Mouse (Mus musculus): Measurements from ENCODE around the gene Rfk. TPM values are rescaled to one million over a fixed set of nuclear protein-coding genes. Genes with fewer than 3 reads are reported as not detected.
A peak's percentile ranks its signal among the peaks of the same experiment; 100 is the strongest.

The Rfk gene
- total RNA-seq, 2 experiments from 2014 or later = 26.6 to 74.3 TPM

DNA sequence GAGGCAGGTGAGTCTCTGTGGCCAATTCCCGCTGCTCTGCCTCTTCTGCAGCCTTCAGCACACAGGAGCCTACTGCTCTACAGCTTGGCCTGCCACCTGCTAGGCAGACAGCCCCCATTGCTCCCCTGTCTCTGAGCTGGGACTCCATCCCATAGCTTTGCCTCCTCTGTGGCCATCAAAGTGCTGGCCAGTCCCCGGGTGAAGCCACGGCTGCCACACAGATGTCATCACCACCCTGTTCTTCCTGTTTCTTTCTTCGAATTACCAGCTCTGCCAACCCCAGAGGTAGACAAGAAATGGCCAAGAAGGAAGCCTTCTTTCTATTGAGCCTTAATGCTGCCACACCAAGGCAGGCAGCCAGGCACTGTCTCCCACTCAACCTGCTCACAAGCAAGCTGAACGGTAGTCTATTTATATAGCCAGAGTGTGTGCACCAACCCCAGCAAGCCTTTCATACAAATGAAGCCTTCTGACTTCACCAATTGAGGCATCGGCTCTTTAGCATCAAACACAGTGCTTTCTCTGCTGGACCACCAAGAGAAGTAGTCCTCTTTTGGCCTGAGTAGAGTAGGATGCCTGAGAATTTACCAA is 10.9 kb upstream of the Rfk start:
- ATAC-seq (replicated peaks; ENCODE audit: poor library complexity) = peak; percentile 48

DNA sequence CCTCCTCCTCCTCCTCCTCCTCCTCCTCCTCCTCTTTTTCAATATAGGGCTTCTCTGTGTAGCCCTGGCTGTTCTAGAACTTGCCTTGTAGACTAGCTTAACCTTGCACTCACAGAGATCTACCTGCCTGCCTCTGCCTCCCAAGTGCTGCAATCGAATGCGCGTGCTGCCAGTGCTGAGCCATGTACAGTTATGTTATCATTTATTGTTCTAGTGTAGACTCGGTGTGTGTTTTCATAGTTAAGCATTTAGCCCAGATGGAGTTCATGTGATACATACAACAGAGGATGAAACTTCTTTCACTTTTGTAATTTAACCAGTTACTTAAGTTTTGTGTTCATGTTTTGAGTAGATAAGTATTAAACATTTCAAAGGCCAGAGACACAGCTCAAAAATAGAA is 8.8 kb upstream of the Rfk start:
- peak; percentile 88 for ATAC-seq (replicated peaks; ENCODE audit: poor library complexity)

DNA sequence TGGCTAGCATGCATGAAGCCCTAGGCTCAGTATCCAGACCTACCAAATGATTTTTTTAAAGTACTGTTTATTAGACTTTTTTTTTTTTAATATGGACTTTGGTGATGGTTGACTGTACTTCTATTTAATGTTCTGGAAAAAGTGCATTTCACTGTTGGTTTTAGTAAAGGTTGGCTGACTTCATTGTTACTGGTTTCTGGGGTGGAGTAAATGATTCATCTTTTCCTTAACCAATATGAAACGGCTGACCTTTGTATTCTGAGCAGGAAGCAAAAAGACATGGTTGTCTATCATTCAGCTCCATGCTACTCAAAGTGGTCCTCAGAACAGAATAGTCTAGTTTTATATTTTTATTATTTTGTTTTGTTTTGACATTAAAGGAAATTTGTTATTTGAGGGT is 8.4 kb upstream of the Rfk start:
- ATAC-seq (replicated peaks; ENCODE audit: poor library complexity) = no peak

- no peak for ATAC-seq (replicated peaks; ENCODE audit: poor library complexity)
Observed at GRCm38 (mm10) chr19:17386424-17386823, 7.4 kb upstream of the Rfk start.

GRCm38 (mm10) chr19:17388404-17388803 is 5.4 kb upstream of the Rfk start:
- peak; percentile 71 for ATAC-seq (replicated peaks; ENCODE audit: poor library complexity)

- no peak for ATAC-seq (replicated peaks; ENCODE audit: poor library complexity)
Observed at GRCm38 (mm10) chr19:17392866-17393265, 977 bp upstream of the Rfk start.

- no peak for ATAC-seq (replicated peaks; ENCODE audit: poor library complexity)
Observed at GRCm38 (mm10) chr19:17396802-17397201, 3.0 kb downstream of the Rfk start.

DNA sequence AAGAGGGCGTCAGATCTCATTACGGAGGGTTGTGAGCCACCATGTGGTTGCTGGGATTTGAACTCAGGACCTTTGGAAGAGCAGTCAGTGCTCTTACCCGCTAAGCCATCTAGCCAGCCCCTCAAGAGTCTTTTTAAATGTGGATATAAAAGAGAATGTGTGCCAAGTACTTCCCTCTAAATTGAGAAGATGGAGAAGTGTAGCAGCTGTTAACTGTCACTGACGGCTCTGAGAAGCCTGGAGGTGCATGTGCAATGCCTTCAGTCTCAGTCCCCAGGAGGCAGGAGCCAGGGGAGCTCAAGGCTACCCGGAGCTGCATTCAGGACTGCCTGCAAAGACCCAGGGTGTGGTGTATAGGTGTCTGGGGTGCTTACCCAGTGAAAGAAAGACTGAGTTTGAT is 4.1 kb downstream of the Rfk start:
- no peak for ATAC-seq (replicated peaks; ENCODE audit: poor library complexity)

DNA sequence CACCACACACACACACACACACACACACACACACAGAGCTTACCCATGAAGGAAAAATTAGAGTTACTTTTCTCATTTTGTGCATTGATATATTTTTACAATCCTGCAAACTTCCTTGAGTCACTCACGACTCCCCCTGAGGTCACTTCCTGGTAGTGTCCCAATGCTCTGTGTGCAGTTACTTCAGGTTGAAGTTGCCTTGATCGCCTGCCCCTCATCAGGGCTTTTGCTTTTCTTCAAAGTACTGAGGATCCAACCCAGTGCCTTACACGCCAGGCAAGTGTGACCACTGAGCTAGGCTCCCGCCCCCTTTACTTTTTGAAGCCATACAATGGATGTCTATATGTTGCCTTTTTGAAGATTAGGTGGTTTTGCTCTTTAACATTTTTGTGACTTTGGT is 6.1 kb downstream of the Rfk start:
- ATAC-seq (replicated peaks; ENCODE audit: poor library complexity) = no peak

GRCm38 (mm10) chr19:17400571-17400970 is 6.7 kb downstream of the Rfk start:
- no peak for ATAC-seq (replicated peaks; ENCODE audit: poor library complexity)

GRCm38 (mm10) chr19:17403175-17403574 is 9.3 kb downstream of the Rfk start:
- ATAC-seq (replicated peaks; ENCODE audit: poor library complexity) = no peak

DNA sequence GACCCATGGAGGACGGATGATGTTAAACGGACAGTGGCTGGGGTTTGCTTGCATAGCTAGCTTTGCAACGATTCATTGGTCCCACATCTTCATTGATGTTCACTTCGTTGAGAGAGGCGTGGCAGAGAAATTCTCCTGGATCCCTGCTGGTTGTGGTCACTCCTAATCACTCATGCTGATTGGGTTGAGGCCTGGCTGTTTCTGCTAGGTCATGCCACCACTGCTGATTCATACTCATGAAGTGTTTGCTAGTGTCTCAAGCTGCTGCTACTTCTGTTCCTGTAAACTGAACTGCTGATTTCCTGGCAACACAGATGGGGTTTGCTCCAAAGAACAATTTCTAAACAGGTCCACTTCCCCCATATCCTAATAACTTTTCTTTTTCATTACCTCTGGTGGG is 13.0 kb downstream of the Rfk start:
- ATAC-seq (replicated peaks; ENCODE audit: poor library complexity) = no peak

DNA sequence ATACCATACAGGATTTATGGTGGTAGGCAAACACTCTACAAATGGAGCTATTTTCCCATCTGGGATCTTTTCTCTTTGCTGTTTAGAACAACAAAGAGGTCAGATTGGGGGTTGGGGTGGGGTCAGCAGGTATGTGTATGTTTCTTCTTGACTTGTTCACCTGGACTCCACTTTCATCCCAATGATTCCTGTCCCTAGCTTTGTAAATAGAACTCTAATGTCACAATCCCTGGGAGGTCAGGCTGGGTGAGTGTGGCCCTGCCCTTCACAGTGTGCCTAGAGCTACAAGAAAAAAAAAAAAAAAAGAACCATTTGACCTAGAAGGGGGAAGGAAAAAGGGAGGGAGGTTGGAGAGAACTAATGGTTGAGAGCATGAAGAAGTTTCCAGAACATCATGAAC is 14.7 kb downstream of the Rfk start:
- no peak for ATAC-seq (replicated peaks; ENCODE audit: poor library complexity)

DNA sequence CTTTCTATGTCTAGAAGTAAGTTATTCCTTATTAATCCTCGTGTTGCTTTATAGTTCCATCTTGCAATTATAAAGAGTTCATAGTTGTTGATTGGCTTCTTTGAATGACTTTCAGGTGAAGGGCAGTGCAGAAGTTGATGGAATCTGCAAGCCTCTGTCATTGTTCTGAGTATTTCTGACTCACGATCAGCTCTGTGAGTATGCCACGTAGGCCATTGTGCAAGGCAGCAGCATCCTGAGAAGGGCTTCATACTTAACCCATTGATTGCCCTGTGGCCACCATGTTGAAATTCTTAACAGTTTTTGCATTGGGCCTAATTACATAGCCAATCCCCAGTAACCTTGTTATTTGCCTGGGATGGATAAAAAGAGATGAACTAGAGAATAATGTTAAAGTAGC is 15.5 kb downstream of the Rfk start:
- no peak for ATAC-seq (replicated peaks; ENCODE audit: poor library complexity)

- no peak for ATAC-seq (replicated peaks; ENCODE audit: poor library complexity)
Observed at GRCm38 (mm10) chr19:17410465-17411065, 16.7 kb downstream of the Rfk start.

DNA sequence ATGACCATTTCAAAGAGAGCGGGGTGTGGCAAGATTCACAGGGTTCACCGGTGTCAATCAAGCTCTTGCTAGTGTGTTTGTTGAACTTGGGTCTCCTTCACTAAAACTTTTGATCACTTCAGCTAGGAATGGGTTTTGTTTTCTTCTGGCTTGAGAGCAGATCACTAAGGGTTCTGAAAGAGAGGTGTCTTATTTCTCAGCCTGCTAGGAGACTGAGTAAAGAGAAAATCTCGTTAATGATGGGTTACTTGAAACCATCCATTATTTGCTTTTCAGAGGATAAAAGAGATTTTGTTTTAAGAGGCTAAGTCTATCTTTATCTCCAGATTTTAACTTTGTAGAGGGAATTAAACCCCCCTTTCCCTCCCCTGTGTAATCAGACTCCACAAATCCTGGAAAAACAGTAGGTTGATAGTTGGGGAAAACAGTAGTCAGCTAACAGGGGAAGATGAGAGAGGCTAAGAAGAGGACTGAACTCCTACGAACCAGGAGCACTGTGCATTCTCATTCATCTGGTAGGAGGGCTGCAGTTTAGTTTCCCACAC is 19.1 kb downstream of the Rfk start:
- no peak for ATAC-seq (replicated peaks; ENCODE audit: poor library complexity)

GRCm38 (mm10) chr19:17417855-17418254 is 24.0 kb downstream of the Rfk start:
- no peak for ATAC-seq (replicated peaks; ENCODE audit: poor library complexity)

- no peak for ATAC-seq (replicated peaks; ENCODE audit: poor library complexity)
Observed at GRCm38 (mm10) chr19:17423306-17423705, 29.5 kb downstream of the Rfk start.

DNA sequence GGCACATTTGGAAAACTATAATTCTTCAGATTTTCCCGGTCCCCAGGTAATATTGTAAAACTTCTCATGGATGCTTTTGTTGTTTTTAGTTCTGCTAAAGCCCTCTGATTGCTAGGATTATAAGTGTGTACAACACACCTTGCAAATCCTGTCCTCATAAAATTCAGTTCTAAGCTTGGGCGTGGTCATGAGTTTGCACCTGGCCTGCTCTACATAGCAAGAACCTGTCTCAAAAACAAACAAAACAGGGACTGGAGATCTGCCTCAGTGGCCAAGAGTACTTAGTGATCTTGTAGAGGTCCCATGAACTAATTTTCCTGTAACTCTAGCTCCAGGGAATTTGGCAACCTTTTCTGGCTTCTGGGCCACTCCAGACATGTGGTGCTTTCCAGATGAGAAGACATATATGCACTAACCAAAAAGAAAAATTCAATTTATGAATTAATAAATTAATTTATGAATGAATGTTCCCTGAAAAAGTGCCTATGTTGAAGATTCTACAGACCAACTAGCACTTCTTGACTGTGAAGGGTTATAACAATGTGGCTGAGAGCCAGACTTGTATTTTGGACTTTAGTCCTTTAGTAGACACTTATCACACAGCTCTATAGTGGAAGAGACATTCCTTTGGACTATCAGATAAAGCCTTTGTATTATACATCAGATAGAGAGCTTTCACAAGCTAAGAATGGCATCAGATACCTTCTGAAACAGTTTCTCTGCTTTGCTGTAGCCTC is 34.1 kb downstream of the Rfk start:
- ATAC-seq (replicated peaks; ENCODE audit: poor library complexity) = no peak

DNA sequence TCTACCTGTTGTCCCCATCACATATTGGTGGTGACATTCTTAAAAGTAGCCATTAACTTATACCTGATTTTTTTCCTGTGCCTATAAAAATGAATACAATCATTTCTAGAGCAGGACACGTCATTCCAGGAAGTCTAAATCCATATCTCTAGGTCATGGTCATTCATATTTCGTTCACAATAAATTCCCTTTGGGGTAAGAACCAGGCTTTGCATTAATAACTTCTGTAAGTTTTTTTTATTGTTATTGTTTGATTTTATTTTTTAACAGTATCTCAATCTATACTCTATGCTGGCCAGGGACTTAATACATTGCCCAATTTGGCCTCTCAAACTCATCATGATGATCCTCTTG is 34.7 kb downstream of the Rfk start:
- ATAC-seq (replicated peaks; ENCODE audit: poor library complexity) = no peak

DNA sequence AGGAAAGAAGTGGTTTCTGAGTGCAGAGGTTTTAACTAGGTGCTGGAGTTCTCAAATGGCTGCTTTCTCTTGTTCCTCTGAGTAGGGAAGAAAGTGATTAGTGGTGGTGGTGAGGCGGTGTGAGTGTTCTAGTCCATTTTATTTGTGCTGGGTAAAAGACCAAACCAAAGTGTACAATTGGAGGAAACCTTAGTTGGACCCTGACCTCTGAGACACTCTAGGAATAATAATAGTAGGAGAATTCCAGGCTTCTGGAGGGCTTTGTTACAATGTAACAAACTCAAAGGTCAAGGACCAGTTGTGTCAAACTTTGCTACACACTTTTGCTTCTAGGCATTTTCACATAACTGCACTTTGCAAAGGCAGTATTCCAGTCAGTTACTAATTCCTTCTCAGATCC is 42.8 kb downstream of the Rfk start:
- ATAC-seq (replicated peaks; ENCODE audit: poor library complexity) = no peak

- ATAC-seq (replicated peaks; ENCODE audit: poor library complexity) = no peak
Observed at GRCm38 (mm10) chr19:17439476-17440189, 45.8 kb downstream of the Rfk start.

Measured in megakaryocyte progenitor cell, adult 5-6 weeks (primary cell).